Mouse (Mus musculus): ENCODE measurements around the gene Trex1. TPM values are rescaled to one million over a fixed set of nuclear protein-coding genes. Genes with fewer than 3 reads are reported as not detected.

The Trex1 gene
- polyA plus RNA-seq, 1 experiment, result 228 TPM

GRCm38 (mm10) chr9:109015397-109015796 lies 44.1 kb downstream of the Trex1 start:
- no peak for DNase-seq
- Histone ChIP-seq H3K36me3 (ENCODE audit: control insufficient read depth, insufficient read depth, low read length) (no peaks in the 10 kb centered on the region), H3K27me3 (ENCODE audit: control insufficient read depth, insufficient read depth, low read length) (no peaks in the 10 kb centered on the region), H3K27ac (ENCODE audit: control insufficient read depth, insufficient read depth, low read length) (no peak overlapping the region), H3K4me1 (replicated peaks; ENCODE audit: control insufficient read depth, insufficient read depth, low read length) (no peaks in the 10 kb centered on the region; the same call in 1 of the 2 replicates), H3K4me3 (ENCODE audit: control insufficient read depth, insufficient read depth, low read length) (no peak overlapping the region)
- 95% methylated on average over 8 of the region's 8 CpGs for WGBS
- TF ChIP-seq CTCF (IDR thresholded peaks at IDR 0.05; ENCODE audit: borderline replicate concordance, control insufficient read depth, extremely low read depth, insufficient read depth, low read length, poor library complexity), result no peak
- no peak for TF ChIP-seq POLR2A (IDR thresholded peaks at IDR 0.05; ENCODE audit: control insufficient read depth, extremely low read depth, insufficient read depth, low read length, poor library complexity)

- H3K27ac ChIP-seq (ENCODE audit: control insufficient read depth, insufficient read depth, low read length), result no peak overlapping the region
- no peaks in the 10 kb centered on the region for H3K27me3 ChIP-seq (ENCODE audit: control insufficient read depth, insufficient read depth, low read length)
- TF ChIP-seq POLR2A (IDR thresholded peaks at IDR 0.05; ENCODE audit: control insufficient read depth, extremely low read depth, insufficient read depth, low read length, poor library complexity), result no peak
- no peak for TF ChIP-seq CTCF (IDR thresholded peaks at IDR 0.05; ENCODE audit: borderline replicate concordance, control insufficient read depth, extremely low read depth, insufficient read depth, low read length, poor library complexity)
- no peak overlapping the region for H3K4me3 ChIP-seq (ENCODE audit: control insufficient read depth, insufficient read depth, low read length)
- H3K4me1 ChIP-seq (replicated peaks; ENCODE audit: control insufficient read depth, insufficient read depth, low read length), result peaks cover 17% of the 10 kb centered on the region
- no peaks in the 10 kb centered on the region for H3K36me3 ChIP-seq (ENCODE audit: control insufficient read depth, insufficient read depth, low read length)
- WGBS, result 75% methylated on average over 14 of the region's 14 CpGs
- no peak for DNase-seq
Observed at GRCm38 (mm10) chr9:109010316-109010690, 49.2 kb downstream of the Trex1 start.

- WGBS, result 13% methylated on average over 17 of the region's 17 CpGs
- no peak for DNase-seq
- Histone ChIP-seq H3K27me3 (ENCODE audit: control insufficient read depth, insufficient read depth, low read length) (no peaks in the 10 kb centered on the region), H3K27ac (ENCODE audit: control insufficient read depth, insufficient read depth, low read length) (no peak overlapping the region), H3K4me1 (replicated peaks; ENCODE audit: control insufficient read depth, insufficient read depth, low read length) (peaks cover 17% of the 10 kb centered on the region), H3K4me3 (ENCODE audit: control insufficient read depth, insufficient read depth, low read length) (no peak overlapping the region), H3K36me3 (ENCODE audit: control insufficient read depth, insufficient read depth, low read length) (no peaks in the 10 kb centered on the region)
- TF ChIP-seq POLR2A (IDR thresholded peaks at IDR 0.05; ENCODE audit: control insufficient read depth, extremely low read depth, insufficient read depth, low read length, poor library complexity), result 0 out of 2 replicates have a peak, but pooled peaks have one; percentile 20
- TF ChIP-seq CTCF (IDR thresholded peaks at IDR 0.05; ENCODE audit: borderline replicate concordance, control insufficient read depth, extremely low read depth, insufficient read depth, low read length, poor library complexity), result no peak
Observed at GRCm38 (mm10) chr9:109009636-109010315, 49.8 kb downstream of the Trex1 start.

- DNase-seq, result no peak
- no peak for TF ChIP-seq POLR2A (IDR thresholded peaks at IDR 0.05; ENCODE audit: control insufficient read depth, extremely low read depth, insufficient read depth, low read length, poor library complexity)
- TF ChIP-seq CTCF (IDR thresholded peaks at IDR 0.05; ENCODE audit: borderline replicate concordance, control insufficient read depth, extremely low read depth, insufficient read depth, low read length, poor library complexity), result no peak
- 58% methylated on average over 10 of the region's 10 CpGs for WGBS
- H3K4me1 ChIP-seq (replicated peaks; ENCODE audit: control insufficient read depth, insufficient read depth, low read length), result peaks cover 17% of the 10 kb centered on the region
- no peak overlapping the region for H3K4me3 ChIP-seq (ENCODE audit: control insufficient read depth, insufficient read depth, low read length)
- H3K27ac ChIP-seq (ENCODE audit: control insufficient read depth, insufficient read depth, low read length), result no peak overlapping the region
- no peaks in the 10 kb centered on the region for H3K36me3 ChIP-seq (ENCODE audit: control insufficient read depth, insufficient read depth, low read length)
- H3K27me3 ChIP-seq (ENCODE audit: control insufficient read depth, insufficient read depth, low read length), result no peaks in the 10 kb centered on the region
Observed at GRCm38 (mm10) chr9:109008994-109009635, 50.4 kb downstream of the Trex1 start.

- no peak overlapping the region for H3K4me3 ChIP-seq (ENCODE audit: control insufficient read depth, insufficient read depth, low read length)
- 96% methylated on average over 9 of the region's 9 CpGs for WGBS
- H3K27me3 ChIP-seq (ENCODE audit: control insufficient read depth, insufficient read depth, low read length), result no peaks in the 10 kb centered on the region
- no peak for DNase-seq
- H3K4me1 ChIP-seq (replicated peaks; ENCODE audit: control insufficient read depth, insufficient read depth, low read length), result peaks cover 17% of the 10 kb centered on the region
- H3K27ac ChIP-seq (ENCODE audit: control insufficient read depth, insufficient read depth, low read length), result no peak overlapping the region
- TF ChIP-seq CTCF (IDR thresholded peaks at IDR 0.05; ENCODE audit: borderline replicate concordance, control insufficient read depth, extremely low read depth, insufficient read depth, low read length, poor library complexity), result no peak
- TF ChIP-seq POLR2A (IDR thresholded peaks at IDR 0.05; ENCODE audit: control insufficient read depth, extremely low read depth, insufficient read depth, low read length, poor library complexity), result no peak
- H3K36me3 ChIP-seq (ENCODE audit: control insufficient read depth, insufficient read depth, low read length), result no peaks in the 10 kb centered on the region
Observed at GRCm38 (mm10) chr9:109008081-109008480, 51.5 kb downstream of the Trex1 start.

Other genes starting within 250 kb of the Trex1 start
- gene Celsr3, start 233.4 kb downstream of the Trex1 start, polyA plus RNA-seq (2012; rRNA removed), result 0.09 and 0.26 TPM in 2 replicates
- 29.4 and 38.2 TPM in 2 replicates for gene Slc26a6, start 206.5 kb downstream of the Trex1 start, polyA plus RNA-seq (2012; rRNA removed)
- gene Tmem89, start 145.1 kb downstream of the Trex1 start, polyA plus RNA-seq (2012; rRNA removed), result 0.47 and 0.75 TPM in 2 replicates
- gene Uqcrc1, start 123.1 kb downstream of the Trex1 start, polyA plus RNA-seq (2012; rRNA removed), result 554 and 681 TPM in 2 replicates
- gene Col7a1, start 106.1 kb downstream of the Trex1 start, polyA plus RNA-seq (2012; rRNA removed), result 5.1 and 7.9 TPM in 2 replicates
- 0.40 and 1.3 TPM in 2 replicates for gene Ucn2, start 73.7 kb downstream of the Trex1 start, polyA plus RNA-seq (2012; rRNA removed)
- 13.4 and 15.1 TPM in 2 replicates for gene Pfkfb4, start 68.0 kb downstream of the Trex1 start, polyA plus RNA-seq (2012; rRNA removed)
- gene Shisa5, start 21.2 kb downstream of the Trex1 start, polyA plus RNA-seq (2012; rRNA removed), result 2,502 and 2,648 TPM in 2 replicates
- gene Atrip, start 14.4 kb upstream of the Trex1 start, polyA plus RNA-seq (2012; rRNA removed), result 37.9 and 39.9 TPM in 2 replicates
- 11.7 and 11.9 TPM in 2 replicates for gene Ccdc51, start 22.8 kb upstream of the Trex1 start, polyA plus RNA-seq (2012; rRNA removed)
- gene Tma7, start 22.9 kb upstream of the Trex1 start, polyA plus RNA-seq (2012; rRNA removed), result 31.4 and 52.2 TPM in 2 replicates
- gene Plxnb1, start 35.7 kb upstream of the Trex1 start, polyA plus RNA-seq (2012; rRNA removed), result 22.4 and 25.6 TPM in 2 replicates
- gene Fbxw21, start 102.3 kb upstream of the Trex1 start, polyA plus RNA-seq (2012; rRNA removed), result not detected in 2 replicates
- 0.07 TPM in 1 of 2 replicates, not detected in the other for gene Fbxw13, start 136.2 kb upstream of the Trex1 start, polyA plus RNA-seq (2012; rRNA removed)
- not detected in 2 replicates for gene Fbxw20, start 175.0 kb upstream of the Trex1 start, polyA plus RNA-seq (2012; rRNA removed)
- not detected in 2 replicates for gene Fbxw14, start 227.9 kb upstream of the Trex1 start, polyA plus RNA-seq (2012; rRNA removed)

Measured in thymus, adult 2 months (tissue).